Mouse (Mus musculus): ENCODE measurements around the gene Nrros. TPM values are rescaled to one million over a fixed set of nuclear protein-coding genes. Genes with fewer than 3 reads are reported as not detected.

The Nrros gene
- polyA plus RNA-seq, 1 experiment from 2014 or later, result 8.2 TPM

GRCm38 (mm10) chr16:32144592-32144991 is 20.8 kb downstream of the Nrros start:
- Histone ChIP-seq H3K27ac (replicated peaks) (no peak overlapping the region), H3K4me2 (replicated peaks; ENCODE audit: low read depth) (no peak overlapping the region), H3K9ac (ENCODE audit: low read length) (no peak overlapping the region), H3K4me3 (ENCODE audit: low read depth, low read length) (no peak overlapping the region), H3K27me3 (ENCODE audit: control insufficient read depth, insufficient read depth, low read length) (no peaks in the 10 kb centered on the region), H3K36me3 (ENCODE audit: control insufficient read depth, insufficient read depth, low read length) (no peaks in the 10 kb centered on the region), H3K4me1 (replicated peaks; ENCODE audit: control insufficient read depth, insufficient read depth) (no peaks in the 10 kb centered on the region), H3K9me3 (ENCODE audit: control insufficient read depth, low read length) (no peaks in the 10 kb centered on the region)
- no peak for ATAC-seq (ENCODE audit: low FRiP score, low TSS enrichment)
- TF ChIP-seq CTCF (IDR thresholded peaks at IDR 0.05; ENCODE audit: low read depth) (no peak), EP300 (optimal IDR thresholded peaks at IDR 0.05) (no peak)
- no peak for DNase-seq (ENCODE audit: low spot score)
- WGBS, result 90% methylated on average over 17 of the region's 17 CpGs

- Histone ChIP-seq H3K9me3 (ENCODE audit: control insufficient read depth, low read length) (no peaks in the 10 kb centered on the region), H3K4me2 (replicated peaks; ENCODE audit: low read depth) (no peak overlapping the region), H3K4me3 (ENCODE audit: low read depth, low read length) (no peak overlapping the region), H3K4me1 (replicated peaks; ENCODE audit: control insufficient read depth, insufficient read depth) (no peaks in the 10 kb centered on the region), H3K9ac (ENCODE audit: low read length) (no peak overlapping the region), H3K27me3 (ENCODE audit: control insufficient read depth, insufficient read depth, low read length) (no peaks in the 10 kb centered on the region), H3K36me3 (ENCODE audit: control insufficient read depth, insufficient read depth, low read length) (no peaks in the 10 kb centered on the region), H3K27ac (replicated peaks) (no peak overlapping the region)
- DNase-seq (ENCODE audit: low spot score) (no peak), ATAC-seq (ENCODE audit: low FRiP score, low TSS enrichment) (0 out of 2 replicates have a peak, but pooled peaks have one; percentile 13)
- 92% methylated on average over 15 of the region's 15 CpGs for WGBS
- TF ChIP-seq CTCF (IDR thresholded peaks at IDR 0.05; ENCODE audit: low read depth) (no peak), EP300 (optimal IDR thresholded peaks at IDR 0.05) (no peak)
Observed at GRCm38 (mm10) chr16:32143766-32144165, 21.6 kb downstream of the Nrros start.

- ATAC-seq (ENCODE audit: low FRiP score, low TSS enrichment) (no peak), DNase-seq (ENCODE audit: low spot score) (no peak)
- Histone ChIP-seq H3K27me3 (ENCODE audit: control insufficient read depth, insufficient read depth, low read length) (no peaks in the 10 kb centered on the region), H3K27ac (replicated peaks) (no peak overlapping the region), H3K4me3 (ENCODE audit: low read depth, low read length) (no peak overlapping the region), H3K9me3 (ENCODE audit: control insufficient read depth, low read length) (no peaks in the 10 kb centered on the region), H3K4me2 (replicated peaks; ENCODE audit: low read depth) (no peak overlapping the region), H3K9ac (ENCODE audit: low read length) (no peak overlapping the region), H3K4me1 (replicated peaks; ENCODE audit: control insufficient read depth, insufficient read depth) (no peaks in the 10 kb centered on the region), H3K36me3 (ENCODE audit: control insufficient read depth, insufficient read depth, low read length) (no peaks in the 10 kb centered on the region)
- 73% methylated on average over 1 of the region's 1 CpGs for WGBS
- no peak for TF ChIP-seq CTCF (IDR thresholded peaks at IDR 0.05; ENCODE audit: low read depth)
- no peak for TF ChIP-seq EP300 (optimal IDR thresholded peaks at IDR 0.05)
Observed at GRCm38 (mm10) chr16:32138954-32139353, 26.4 kb downstream of the Nrros start.

GRCm38 (mm10) chr16:32135842-32136357 is 29.5 kb downstream of the Nrros start:
- H3K27me3 ChIP-seq (ENCODE audit: control insufficient read depth, insufficient read depth, low read length), result no peaks in the 10 kb centered on the region
- H3K9ac ChIP-seq (ENCODE audit: low read length), result no peak overlapping the region
- no peak overlapping the region for H3K4me3 ChIP-seq (ENCODE audit: low read depth, low read length)
- no peaks in the 10 kb centered on the region for H3K4me1 ChIP-seq (replicated peaks; ENCODE audit: control insufficient read depth, insufficient read depth)
- no peak for TF ChIP-seq CTCF (IDR thresholded peaks at IDR 0.05; ENCODE audit: low read depth)
- ATAC-seq (ENCODE audit: low FRiP score, low TSS enrichment), result no peak
- WGBS, result 78% methylated on average over 7 of the region's 7 CpGs
- H3K4me2 ChIP-seq (replicated peaks; ENCODE audit: low read depth), result no peak overlapping the region
- no peak overlapping the region for H3K27ac ChIP-seq (replicated peaks)
- no peaks in the 10 kb centered on the region for H3K9me3 ChIP-seq (ENCODE audit: control insufficient read depth, low read length)
- DNase-seq (ENCODE audit: low spot score), result no peak
- H3K36me3 ChIP-seq (ENCODE audit: control insufficient read depth, insufficient read depth, low read length), result no peaks in the 10 kb centered on the region

GRCm38 (mm10) chr16:32133148-32133547 is 32.2 kb downstream of the Nrros start:
- H3K9me3 ChIP-seq (ENCODE audit: control insufficient read depth, low read length), result no peaks in the 10 kb centered on the region
- H3K27me3 ChIP-seq (ENCODE audit: control insufficient read depth, insufficient read depth, low read length), result no peaks in the 10 kb centered on the region
- H3K27ac ChIP-seq (replicated peaks), result no peak overlapping the region
- H3K4me1 ChIP-seq (replicated peaks; ENCODE audit: control insufficient read depth, insufficient read depth), result no peaks in the 10 kb centered on the region
- H3K36me3 ChIP-seq (ENCODE audit: control insufficient read depth, insufficient read depth, low read length), result no peaks in the 10 kb centered on the region
- ATAC-seq (ENCODE audit: low FRiP score, low TSS enrichment) (no peak), DNase-seq (ENCODE audit: low spot score) (no peak)
- no peak overlapping the region for H3K9ac ChIP-seq (ENCODE audit: low read length)
- H3K4me3 ChIP-seq (ENCODE audit: low read depth, low read length), result no peak overlapping the region
- TF ChIP-seq EP300 (optimal IDR thresholded peaks at IDR 0.05), result no peak
- 76% methylated on average over 3 of the region's 3 CpGs for WGBS
- H3K4me2 ChIP-seq (replicated peaks; ENCODE audit: low read depth), result no peak overlapping the region

GRCm38 (mm10) chr16:32130190-32130826 is 35.1 kb downstream of the Nrros start:
- peak; percentile 33 for DNase-seq (ENCODE audit: low spot score)
- Histone ChIP-seq H3K4me1 (replicated peaks; ENCODE audit: control insufficient read depth, insufficient read depth) (no peaks in the 10 kb centered on the region), H3K9ac (ENCODE audit: low read length) (no peak overlapping the region), H3K27me3 (ENCODE audit: control insufficient read depth, insufficient read depth, low read length) (no peaks in the 10 kb centered on the region), H3K27ac (replicated peaks) (0 out of 2 replicates have a peak overlapping the region, but pooled peaks have one; percentile 4), H3K4me3 (ENCODE audit: low read depth, low read length) (peak overlapping the region; percentile 28), H3K4me2 (replicated peaks; ENCODE audit: low read depth) (peak overlapping the region; percentile 35), H3K9me3 (ENCODE audit: control insufficient read depth, low read length) (no peaks in the 10 kb centered on the region), H3K36me3 (ENCODE audit: control insufficient read depth, insufficient read depth, low read length) (no peaks in the 10 kb centered on the region)
- WGBS, result 52% methylated on average over 16 of the region's 16 CpGs
- no peak for TF ChIP-seq CTCF (IDR thresholded peaks at IDR 0.05; ENCODE audit: low read depth)
- TF ChIP-seq EP300 (optimal IDR thresholded peaks at IDR 0.05), result no peak
- peak; percentile 78 for ATAC-seq (ENCODE audit: low FRiP score, low TSS enrichment)

Data from stomach, postnatal 0 days (tissue).